Mouse (Mus musculus) megakaryocyte, embryonic 14.5 days (primary cell): Measurements from ENCODE around the gene Minos1.

Experiments used
- FLI1 ChIP-seq: IDR thresholded peaks from 2 replicates; pipeline ENCODE4 v1.6.1; 2012; ENCODE audit warnings: low read length, inconsistent platforms, mixed read lengths
- GATA1 ChIP-seq: IDR thresholded peaks from 3 replicates; pipeline ENCODE4 v1.6.1; 2012; ENCODE audit warnings: mixed read lengths, low read length, inconsistent platforms, borderline replicate concordance

DNA sequence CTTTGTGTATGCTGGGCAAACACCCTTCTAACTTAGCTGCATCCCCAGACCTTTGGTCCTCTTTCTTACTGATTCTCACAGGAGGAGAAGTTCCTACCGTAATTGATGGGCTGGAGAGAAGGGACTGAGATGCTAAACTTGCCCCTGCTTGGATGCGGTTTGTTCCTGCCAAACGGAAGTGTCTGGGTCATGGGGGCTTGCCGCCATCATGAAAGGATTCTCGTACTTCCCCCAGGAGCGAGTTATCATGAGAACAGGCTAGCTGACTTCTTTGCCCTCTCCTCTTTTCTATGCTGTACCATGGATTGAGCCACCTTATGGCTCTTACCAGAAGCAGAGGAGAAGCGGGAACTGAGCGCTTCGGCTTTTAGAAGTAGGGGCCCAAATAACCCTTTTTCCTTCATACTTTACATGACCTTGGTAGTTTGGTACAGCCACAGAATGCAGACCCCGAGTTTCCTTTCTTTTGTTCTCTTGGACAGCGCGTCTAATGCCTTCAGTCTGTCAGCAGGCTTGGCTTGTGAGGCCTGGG, 38.9 kb upstream of the Minos1 start:
- TF ChIP-seq GATA1 (no peak), FLI1 (no peak)
